Mouse (Mus musculus) bone marrow macrophage, adult 2 months (primary cell): ENCODE measurements around the gene Paox. TPM values are rescaled to one million over a fixed set of nuclear protein-coding genes. Genes with fewer than 3 reads are reported as not detected.

Source experiments
- H3K27ac ChIP-seq: 2 replicates; pipeline ENCODE4 v1.5.1; 2012; ENCODE audit warnings: low read depth, low read length; ENCODE audit not compliant: insufficient read depth
- H3K4me1 ChIP-seq: 2 replicates; pipeline ENCODE4 v1.6.1; 2012; ENCODE audit warnings: low read length; ENCODE audit not compliant: control insufficient read depth, insufficient read depth
- H3K4me3 ChIP-seq: 2 replicates; pipeline ENCODE4 v1.5.1; 2012; ENCODE audit warnings: mild to moderate bottlenecking, low read length, moderate library complexity; ENCODE audit not compliant: insufficient read depth
- CTCF ChIP-seq: IDR thresholded peaks from 2 replicates; pipeline ENCODE4 v1.5.1; 2012; ENCODE audit warnings: low read depth, mild to moderate bottlenecking, low read length, moderate library complexity
- POLR2A ChIP-seq: IDR thresholded peaks from 2 replicates; pipeline ENCODE4 v1.6.1; 2012; ENCODE audit warnings: mild to moderate bottlenecking, low read depth, low read length, borderline replicate concordance
- polyA plus RNA-seq: library from polyadenylated mRNA; stranded (reverse); fragments of >200 nt; gene quantifications from 2 replicates; pipeline ENCODE4 v1.2.4, GENCODE M21; 2012; ENCODE audit not compliant: missing spikeins, insufficient read depth, insufficient read length

The Paox gene
- polyA plus RNA-seq, 1 experiment: 20.1 TPM

- Histone ChIP-seq H3K4me1 (no peaks in the 10 kb centered on the region), H3K27ac (no peak overlapping the region), H3K4me3 (no peak overlapping the region)
- no peak for TF ChIP-seq CTCF
- no peak for TF ChIP-seq POLR2A
Observed at GRCm38 (mm10) chr7:140169386-140169785, 53.8 kb downstream of the Paox start.

DNA sequence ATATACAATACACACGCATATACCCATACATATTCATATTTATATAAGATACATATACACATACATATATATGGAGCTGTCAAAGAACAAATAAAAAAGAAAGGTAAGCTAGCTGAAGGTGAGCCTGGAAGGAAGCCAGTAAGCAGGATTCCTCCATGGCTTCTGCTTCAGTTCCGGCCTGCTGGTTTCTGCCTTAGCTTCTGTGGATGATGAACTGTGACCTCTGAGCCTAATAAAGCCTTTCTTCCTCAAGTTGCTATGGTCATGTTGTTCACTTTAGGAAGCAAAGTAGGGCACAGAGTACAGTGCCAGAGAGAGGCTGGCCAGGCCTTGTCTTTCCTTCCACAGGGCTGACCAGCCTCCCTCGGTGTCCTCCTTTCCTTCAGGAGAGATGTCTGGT lies 55.3 kb downstream of the Paox start:
- TF ChIP-seq CTCF: no peak
- TF ChIP-seq POLR2A: no peak
- H3K4me3 ChIP-seq: no peak overlapping the region
- no peaks in the 10 kb centered on the region for H3K4me1 ChIP-seq
- H3K27ac ChIP-seq: no peak overlapping the region

- H3K4me3 ChIP-seq: no peak within 1 kb of the TSS
- TF ChIP-seq POLR2A (no peak), CTCF (no peak)
- H3K4me1 ChIP-seq: no peaks in the 10 kb centered on the region
- H3K27ac ChIP-seq: no peak within 1 kb of the TSS
Observed at GRCm38 (mm10) chr7:140172936-140173335, 57.3 kb downstream of the Paox start, which contains the start of gene Olfr523. TSS of gene Olfr523 (plus strand) at chr7:140173217.

DNA sequence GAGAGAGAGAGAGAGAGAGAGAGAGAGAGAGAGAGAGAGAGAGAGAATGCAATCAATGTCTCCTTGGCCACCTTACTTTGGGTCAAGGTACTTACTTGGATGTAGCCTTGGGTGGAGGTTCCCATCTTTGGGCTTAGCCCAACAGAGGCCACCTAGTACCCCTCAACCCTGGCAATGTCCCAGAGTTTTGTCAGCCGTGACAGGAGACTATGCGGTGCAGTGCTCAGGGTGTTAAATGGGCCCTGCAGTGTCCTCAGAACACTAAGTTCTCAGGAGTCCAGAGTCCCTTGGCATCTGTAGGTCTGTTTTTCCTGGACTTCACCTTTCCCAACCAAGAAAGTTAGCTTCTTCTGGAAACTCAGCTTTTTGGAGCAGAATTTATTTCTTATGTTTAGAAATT lies 63.6 kb downstream of the Paox start:
- Histone ChIP-seq H3K27ac (no peak overlapping the region), H3K4me3 (no peak overlapping the region), H3K4me1 (no peaks in the 10 kb centered on the region)
- TF ChIP-seq POLR2A: no peak
- TF ChIP-seq CTCF: no peak

DNA sequence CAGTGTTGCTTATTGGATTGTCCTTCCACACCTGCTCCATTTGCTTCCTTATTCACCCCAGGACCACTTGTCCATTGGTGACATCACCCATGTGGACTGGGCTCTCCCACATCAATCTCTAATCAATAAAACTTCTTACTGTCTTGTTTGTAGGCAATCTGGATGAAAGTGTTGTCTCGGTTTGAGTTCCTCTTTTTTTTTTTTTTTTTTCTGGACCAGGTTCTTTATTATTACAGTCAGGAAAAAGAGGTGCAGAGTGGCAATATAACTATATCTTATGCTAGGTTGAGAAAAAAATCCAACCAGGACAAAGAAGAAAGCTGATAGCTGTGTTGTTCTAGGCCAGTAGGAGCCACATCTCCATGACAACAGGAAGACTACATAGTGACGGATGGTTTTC lies 65.1 kb downstream of the Paox start:
- no peak for TF ChIP-seq POLR2A
- Histone ChIP-seq H3K4me3 (no peak overlapping the region), H3K27ac (no peak overlapping the region), H3K4me1 (no peaks in the 10 kb centered on the region)

GRCm38 (mm10) chr7:140184206-140184605 lies 68.6 kb downstream of the Paox start:
- no peak overlapping the region for H3K4me3 ChIP-seq
- TF ChIP-seq POLR2A: no peak
- TF ChIP-seq CTCF: no peak
- no peak overlapping the region for H3K27ac ChIP-seq
- no peaks in the 10 kb centered on the region for H3K4me1 ChIP-seq

Other genes starting within 250 kb of the Paox start
- gene Kndc1, start 221.1 kb upstream of the Paox start, polyA plus RNA-seq: not detected in 2 replicates
- not detected in 2 replicates for gene Utf1, start 172.0 kb upstream of the Paox start, polyA plus RNA-seq
- not detected in 2 replicates for gene 6430531B16Rik, start 137.0 kb upstream of the Paox start, polyA plus RNA-seq
- gene Adam8, start 123.2 kb upstream of the Paox start, polyA plus RNA-seq: 240 and 334 TPM in 2 replicates
- gene Zfp511, start 79.4 kb upstream of the Paox start, polyA plus RNA-seq: 37.7 and 38.7 TPM in 2 replicates
- gene Tubgcp2, start 79.1 kb upstream of the Paox start, polyA plus RNA-seq: 17.9 and 18.5 TPM in 2 replicates
- not detected in 2 replicates for gene Msx3, start 66.7 kb upstream of the Paox start, polyA plus RNA-seq
- gene Caly, start 33.3 kb upstream of the Paox start, polyA plus RNA-seq: not detected in 2 replicates
- gene Prap1, start 22.4 kb upstream of the Paox start, polyA plus RNA-seq: not detected in 2 replicates
- gene Fuom, start 13.4 kb upstream of the Paox start, polyA plus RNA-seq: 19.0 and 22.5 TPM in 2 replicates
- 44.9 and 45.7 TPM in 2 replicates for gene Echs1, start 677 bp downstream of the Paox start, polyA plus RNA-seq
- gene Mtg1, start 21.8 kb downstream of the Paox start, polyA plus RNA-seq: 10.5 and 10.8 TPM in 2 replicates
- gene Sprn, start 39.1 kb downstream of the Paox start, polyA plus RNA-seq: not detected in 2 replicates
- gene Olfr522, start 49.0 kb downstream of the Paox start, polyA plus RNA-seq: not detected in 2 replicates
- gene Olfr523, start 57.4 kb downstream of the Paox start, polyA plus RNA-seq: not detected in 2 replicates
- gene Olfr524, start 90.2 kb downstream of the Paox start, polyA plus RNA-seq: not detected in 2 replicates
- gene Cd163l1, start 102.5 kb downstream of the Paox start, polyA plus RNA-seq: not detected in 2 replicates
- not detected in 2 replicates for gene 5830411N06Rik, start 131.5 kb downstream of the Paox start, polyA plus RNA-seq
- not detected in 2 replicates for gene Olfr525, start 205.1 kb downstream of the Paox start, polyA plus RNA-seq
- gene Olfr527, start 218.2 kb downstream of the Paox start, polyA plus RNA-seq: not detected in 2 replicates
- not detected in 2 replicates for gene Olfr60, start 245.9 kb downstream of the Paox start, polyA plus RNA-seq